Mouse (Mus musculus) C2C12 (cell line): ENCODE results near the gene Tigit.

ENCODE experiments used
- CTCF ChIP-seq: IDR thresholded peaks from one replicate; pipeline ENCODE4 v1.5.1; 2011; ENCODE audit not compliant: control insufficient read depth, insufficient read depth, insufficient read length
- MYOD1 ChIP-seq: IDR thresholded peaks from one replicate; pipeline ENCODE4 v1.6.1; 2011; ENCODE audit warnings: low read depth; ENCODE audit not compliant: control insufficient read depth, insufficient read length

- TF ChIP-seq MYOD1: no peak
- TF ChIP-seq CTCF: no peak
Measured at GRCm38 (mm10) chr16:43653288-43653687, 10.7 kb downstream of the Tigit start.
